Mouse (Mus musculus): Measurements from ENCODE around the gene Lsm10. TPM values are rescaled to one million over a fixed set of nuclear protein-coding genes. Genes with fewer than 3 reads are reported as not detected.

Lsm10 gene
- polyA plus RNA-seq, 1 experiment from 2014 or later = 41.8 TPM

GRCm38 (mm10) chr4:126134639-126135038 lies 38.2 kb downstream of the Lsm10 start:
- Histone ChIP-seq H3K36me3 (ENCODE audit: control insufficient read depth, insufficient read depth, low read length) (peaks cover 20% of the 10 kb centered on the region), H3K4me3 (ENCODE audit: low read depth, low read length) (no peak overlapping the region), H3K27me3 (ENCODE audit: control insufficient read depth, insufficient read depth, low read length) (no peaks in the 10 kb centered on the region), H3K9ac (ENCODE audit: low read length) (no peak overlapping the region), H3K27ac (replicated peaks) (no peak overlapping the region), H3K4me1 (replicated peaks; ENCODE audit: control insufficient read depth, insufficient read depth) (no peaks in the 10 kb centered on the region), H3K9me3 (ENCODE audit: control insufficient read depth, low read length) (no peaks in the 10 kb centered on the region), H3K4me2 (replicated peaks; ENCODE audit: low read depth) (no peak overlapping the region)
- TF ChIP-seq EP300 (optimal IDR thresholded peaks at IDR 0.05) = no peak
- no peak for TF ChIP-seq CTCF (IDR thresholded peaks at IDR 0.05; ENCODE audit: low read depth)
- ATAC-seq (ENCODE audit: low FRiP score, low TSS enrichment) (no peak), DNase-seq (ENCODE audit: low spot score) (no peak)
- WGBS = 71% methylated on average over 4 of the region's 4 CpGs

- Histone ChIP-seq H3K9me3 (ENCODE audit: control insufficient read depth, low read length) (no peaks in the 10 kb centered on the region), H3K4me2 (replicated peaks; ENCODE audit: low read depth) (no peak overlapping the region), H3K27me3 (ENCODE audit: control insufficient read depth, insufficient read depth, low read length) (no peaks in the 10 kb centered on the region), H3K4me1 (replicated peaks; ENCODE audit: control insufficient read depth, insufficient read depth) (no peaks in the 10 kb centered on the region), H3K4me3 (ENCODE audit: low read depth, low read length) (no peak overlapping the region), H3K27ac (replicated peaks) (no peak overlapping the region), H3K36me3 (ENCODE audit: control insufficient read depth, insufficient read depth, low read length) (peaks cover 19% of the 10 kb centered on the region), H3K9ac (ENCODE audit: low read length) (no peak overlapping the region)
- DNase-seq (ENCODE audit: low spot score) = no peak
- 77% methylated on average over 4 of the region's 4 CpGs for WGBS
- TF ChIP-seq CTCF (IDR thresholded peaks at IDR 0.05; ENCODE audit: low read depth) (no peak), EP300 (optimal IDR thresholded peaks at IDR 0.05) (no peak)
- ATAC-seq (ENCODE audit: low FRiP score, low TSS enrichment) = no peak
Measured at GRCm38 (mm10) chr4:126137773-126138172, 41.4 kb downstream of the Lsm10 start.

- Histone ChIP-seq H3K27me3 (ENCODE audit: control insufficient read depth, insufficient read depth, low read length) (no peaks in the 10 kb centered on the region), H3K4me1 (replicated peaks; ENCODE audit: control insufficient read depth, insufficient read depth) (no peaks in the 10 kb centered on the region), H3K9ac (ENCODE audit: low read length) (no peak overlapping the region), H3K4me2 (replicated peaks; ENCODE audit: low read depth) (no peak overlapping the region), H3K9me3 (ENCODE audit: control insufficient read depth, low read length) (no peaks in the 10 kb centered on the region), H3K27ac (replicated peaks) (no peak overlapping the region), H3K4me3 (ENCODE audit: low read depth, low read length) (no peak overlapping the region), H3K36me3 (ENCODE audit: control insufficient read depth, insufficient read depth, low read length) (peaks cover 11% of the 10 kb centered on the region)
- no peak for TF ChIP-seq CTCF (IDR thresholded peaks at IDR 0.05; ENCODE audit: low read depth)
- no peak for TF ChIP-seq EP300 (optimal IDR thresholded peaks at IDR 0.05)
- DNase-seq (ENCODE audit: low spot score) = no peak
- ATAC-seq (ENCODE audit: low FRiP score, low TSS enrichment) = no peak
- WGBS = 73% methylated on average over 5 of the region's 5 CpGs
Measured at GRCm38 (mm10) chr4:126141021-126141420, 44.6 kb downstream of the Lsm10 start.

- Histone ChIP-seq H3K36me3 (ENCODE audit: control insufficient read depth, insufficient read depth, low read length) (no peaks in the 10 kb centered on the region), H3K9ac (ENCODE audit: low read length) (no peak overlapping the region; the same call in 1 of the 2 replicates), H3K4me2 (replicated peaks; ENCODE audit: low read depth) (no peak overlapping the region), H3K27ac (replicated peaks) (no peak overlapping the region), H3K27me3 (ENCODE audit: control insufficient read depth, insufficient read depth, low read length) (no peaks in the 10 kb centered on the region), H3K4me3 (ENCODE audit: low read depth, low read length) (no peak overlapping the region), H3K4me1 (replicated peaks; ENCODE audit: control insufficient read depth, insufficient read depth) (peaks cover 4% of the 10 kb centered on the region; the same call in 1 of the 2 replicates), H3K9me3 (ENCODE audit: control insufficient read depth, low read length) (no peaks in the 10 kb centered on the region)
- WGBS = 35% methylated on average over 4 of the region's 4 CpGs
- DNase-seq (ENCODE audit: low spot score) = no peak
- ATAC-seq (ENCODE audit: low FRiP score, low TSS enrichment) = no peak
- no peak for TF ChIP-seq EP300 (optimal IDR thresholded peaks at IDR 0.05)
- TF ChIP-seq CTCF (IDR thresholded peaks at IDR 0.05; ENCODE audit: low read depth) = no peak
Measured at GRCm38 (mm10) chr4:126145396-126145795, 49.0 kb downstream of the Lsm10 start.

GRCm38 (mm10) chr4:126146974-126147532 lies 50.6 kb downstream of the Lsm10 start:
- TF ChIP-seq CTCF (IDR thresholded peaks at IDR 0.05; ENCODE audit: low read depth) = no peak
- TF ChIP-seq EP300 (optimal IDR thresholded peaks at IDR 0.05) = no peak
- 30% methylated on average over 9 of the region's 9 CpGs for WGBS
- H3K4me3 ChIP-seq (ENCODE audit: low read depth, low read length) = peak overlapping the region; percentile 60; the same call in 1 of the 2 replicates
- H3K27me3 ChIP-seq (ENCODE audit: control insufficient read depth, insufficient read depth, low read length) = no peaks in the 10 kb centered on the region
- ATAC-seq (ENCODE audit: low FRiP score, low TSS enrichment) (no peak), DNase-seq (ENCODE audit: low spot score) (no peak)
- no peaks in the 10 kb centered on the region for H3K9me3 ChIP-seq (ENCODE audit: control insufficient read depth, low read length)
- peaks cover 4% of the 10 kb centered on the region; the same call in 1 of the 2 replicates for H3K4me1 ChIP-seq (replicated peaks; ENCODE audit: control insufficient read depth, insufficient read depth)
- H3K4me2 ChIP-seq (replicated peaks; ENCODE audit: low read depth) = peak overlapping the region; percentile 72
- H3K27ac ChIP-seq (replicated peaks) = peak overlapping the region; percentile 90
- peaks cover 3% of the 10 kb centered on the region; the same call in 1 of the 2 replicates for H3K36me3 ChIP-seq (ENCODE audit: control insufficient read depth, insufficient read depth, low read length)
- H3K9ac ChIP-seq (ENCODE audit: low read length) = no peak overlapping the region

GRCm38 (mm10) chr4:126147533-126148160 lies 51.2 kb downstream of the Lsm10 start, which contains the start of gene Eva1b:
TSS of gene Eva1b (plus strand) at chr4:126147744.
- Histone ChIP-seq H3K27ac (replicated peaks) (peak within 1 kb of the TSS; percentile 90), H3K4me1 (replicated peaks; ENCODE audit: control insufficient read depth, insufficient read depth) (peaks cover 4% of the 10 kb centered on the region; the same call in 1 of the 2 replicates), H3K9me3 (ENCODE audit: control insufficient read depth, low read length) (no peaks in the 10 kb centered on the region), H3K9ac (ENCODE audit: low read length) (peak within 1 kb of the TSS; percentile 75), H3K36me3 (ENCODE audit: control insufficient read depth, insufficient read depth, low read length) (peaks cover 3% of the 10 kb centered on the region; the same call in 1 of the 2 replicates), H3K4me3 (ENCODE audit: low read depth, low read length) (peak within 1 kb of the TSS; percentile 60), H3K27me3 (ENCODE audit: control insufficient read depth, insufficient read depth, low read length) (no peaks in the 10 kb centered on the region), H3K4me2 (replicated peaks; ENCODE audit: low read depth) (peak within 1 kb of the TSS; percentile 72)
- peak; percentile 76 for DNase-seq (ENCODE audit: low spot score)
- peak; percentile 74 for ATAC-seq (ENCODE audit: low FRiP score, low TSS enrichment)
- 4% methylated on average over 23 of the region's 24 CpGs for WGBS
- TF ChIP-seq EP300 (optimal IDR thresholded peaks at IDR 0.05) = no peak
- no peak for TF ChIP-seq CTCF (IDR thresholded peaks at IDR 0.05; ENCODE audit: low read depth)

Other genes with a start within 250 kb of the Lsm10 start
- 0.17 and 0.22 TPM in 2 replicates for gene Csf3r, start 72.1 kb upstream of the Lsm10 start, polyA plus RNA-seq (2015; fragmentation: Nextera tagmentation; extraction: Ambion mirVana)
- 81.9 and 90.0 TPM in 2 replicates for gene Mrps15, start 49.7 kb upstream of the Lsm10 start, polyA plus RNA-seq (2015; fragmentation: Nextera tagmentation; extraction: Ambion mirVana)
- gene Oscp1, start 38.1 kb upstream of the Lsm10 start, polyA plus RNA-seq (2015; fragmentation: Nextera tagmentation; extraction: Ambion mirVana) = 3.6 and 5.1 TPM in 2 replicates
- 17.3 and 20.2 TPM in 2 replicates for gene Stk40, start 7.3 kb downstream of the Lsm10 start, polyA plus RNA-seq (2015; fragmentation: Nextera tagmentation; extraction: Ambion mirVana)
- gene Eva1b, start 51.1 kb downstream of the Lsm10 start, polyA plus RNA-seq (2015; fragmentation: Nextera tagmentation; extraction: Ambion mirVana) = 39.7 and 39.9 TPM in 2 replicates
- gene Sh3d21, start 66.9 kb downstream of the Lsm10 start, polyA plus RNA-seq (2015; fragmentation: Nextera tagmentation; extraction: Ambion mirVana) = 8.4 and 12.0 TPM in 2 replicates
- 70.3 and 78.7 TPM in 2 replicates for gene Thrap3, start 106.1 kb downstream of the Lsm10 start, polyA plus RNA-seq (2015; fragmentation: Nextera tagmentation; extraction: Ambion mirVana)
- gene Map7d1, start 159.7 kb downstream of the Lsm10 start, polyA plus RNA-seq (2015; fragmentation: Nextera tagmentation; extraction: Ambion mirVana) = 15.2 and 17.8 TPM in 2 replicates
- gene Trappc3, start 165.7 kb downstream of the Lsm10 start, polyA plus RNA-seq (2015; fragmentation: Nextera tagmentation; extraction: Ambion mirVana) = 80.7 and 84.6 TPM in 2 replicates
- gene Col8a2, start 190.2 kb downstream of the Lsm10 start, polyA plus RNA-seq (2015; fragmentation: Nextera tagmentation; extraction: Ambion mirVana) = 6.4 and 7.8 TPM in 2 replicates
- 33.8 and 35.7 TPM in 2 replicates for gene Adprhl2, start 225.1 kb downstream of the Lsm10 start, polyA plus RNA-seq (2015; fragmentation: Nextera tagmentation; extraction: Ambion mirVana)
- 3.6 and 3.9 TPM in 2 replicates for gene Tekt2, start 229.1 kb downstream of the Lsm10 start, polyA plus RNA-seq (2015; fragmentation: Nextera tagmentation; extraction: Ambion mirVana)

All from stomach, postnatal 0 days (tissue).